Mouse (Mus musculus): ENCODE results near the gene Sh2b3. TPM values are rescaled to one million over a fixed set of nuclear protein-coding genes. Genes with fewer than 3 reads are reported as not detected.

Sh2b3 gene
- total and polyA plus RNA-seq, 3 experiments: 22.8 to 38.3 (median 35.4) TPM

DNA sequence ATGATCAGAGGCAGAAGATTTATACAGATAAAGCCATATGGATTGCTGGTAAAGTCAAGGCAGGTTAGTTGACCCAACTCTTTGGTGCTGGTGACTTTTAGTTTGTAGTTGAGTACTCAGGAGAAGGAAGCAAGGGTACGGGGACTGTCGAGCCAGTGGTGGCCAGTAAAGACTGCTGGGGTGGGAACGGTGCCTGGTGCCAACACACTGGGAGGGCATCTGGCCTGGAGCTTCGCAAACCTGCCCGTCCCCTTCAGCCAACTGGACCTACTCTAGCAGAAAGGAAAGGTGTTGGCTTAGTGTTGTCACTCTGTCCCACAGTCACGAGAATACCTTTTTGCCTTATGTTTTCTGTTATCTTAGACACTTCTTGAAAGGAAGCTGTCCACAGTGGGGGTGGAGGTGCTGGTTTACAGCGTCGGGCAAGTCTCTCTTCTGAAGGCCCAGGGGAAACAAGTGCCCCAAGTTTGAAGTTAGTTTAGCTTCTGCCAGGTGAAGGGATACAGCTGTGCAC is 21.5 kb downstream of the Sh2b3 start:
- no peaks in the 10 kb centered on the region for H3K27me3 ChIP-seq (replicated peaks)

DNA sequence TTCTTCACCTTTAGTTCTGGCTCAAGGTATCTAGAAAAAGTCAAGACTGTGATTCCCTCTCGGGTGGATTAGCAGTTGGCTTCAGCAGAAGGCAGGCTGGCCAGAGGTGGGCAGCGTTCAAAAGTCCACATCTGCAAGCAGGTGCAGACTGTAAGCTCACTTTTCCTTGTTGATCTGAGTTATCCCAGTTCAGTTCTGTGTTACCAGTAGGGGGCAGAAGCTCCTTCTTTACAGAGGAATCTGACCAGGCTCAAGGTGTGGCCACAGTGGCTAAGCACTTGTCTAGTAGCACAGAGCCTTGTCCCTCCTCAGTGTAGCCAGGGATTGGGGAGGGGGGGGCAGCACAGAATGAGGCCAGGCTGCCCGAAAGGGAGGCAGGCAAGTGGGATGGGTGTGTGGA is 22.4 kb downstream of the Sh2b3 start:
- DNase-seq (ENCODE audit: extremely low read depth): peak; percentile 64
- peaks cover 13 to 24% of the 10 kb centered on the region in 2 experiments for H3K4me1 ChIP-seq (ENCODE audit: control insufficient read depth in 1 of 2, insufficient read depth in 2 of 2)
- dilution Hi-C loops (cut with MboI; ENCODE audit: extremely low pct_ligation_motif_present, extremely low pct_unique_long_range_greater_than_20kb, low sequenced_read_pairs) (no loop called here), in situ Hi-C loops (cut with MboI; ENCODE audit: low pct_ligation_motif_present, low pct_unique_long_range_greater_than_20kb, low sequenced_read_pairs) (no loop called here)
- H3K9me3 ChIP-seq (replicated peaks; ENCODE audit: low read length): no peaks in the 10 kb centered on the region
- H3K4me2 ChIP-seq (ENCODE audit: insufficient read depth, low read depth, poor library complexity, severe bottlenecking): no peak overlapping the region
- H3K27ac ChIP-seq (ENCODE audit: insufficient read depth, low read depth): no peak overlapping the region
- H3K27me3 ChIP-seq (replicated peaks): no peaks in the 10 kb centered on the region
- 0 out of 2 replicates have a peak, but pooled peaks cover 3% of the 10 kb centered on the region for H3K79me2 ChIP-seq (replicated peaks; ENCODE audit: control insufficient read depth, extremely low read depth, insufficient read depth, poor library complexity, severe bottlenecking)
- H3K9ac ChIP-seq (ENCODE audit: insufficient read depth, low read depth): no peak overlapping the region
- no peak overlapping the region for H3K4me3 ChIP-seq (replicated peaks in 1 of 3; ENCODE audit: low read depth in 2 of 3, low read length in 2 of 3, poor library complexity in 1 of 3)
- H3K36me3 ChIP-seq (replicated peaks in 1 of 2; ENCODE audit: control insufficient read depth in 1 of 2, insufficient read depth in 1 of 2, low read length in 1 of 2): peaks cover 88 to 98% of the 10 kb centered on the region in 2 experiments
- no peak for TF ChIP-seq ELF1 (IDR thresholded peaks at IDR 0.05; ENCODE audit: low read depth, low read length)
- TF ChIP-seq USF1 (IDR thresholded peaks at IDR 0.05; ENCODE audit: low read depth, low read length): no peak
- TF ChIP-seq KAT2A (IDR thresholded peaks at IDR 0.05; ENCODE audit: insufficient replicate concordance, low read length): no peak
- peak; percentile 61; the same call in 1 of the 2 replicates for TF ChIP-seq ZC3H11A (IDR thresholded peaks at IDR 0.05; ENCODE audit: low read depth, low read length)
- TF ChIP-seq CTCF (conservative IDR thresholded peaks at IDR 0.05 in 1 of 2, IDR thresholded peaks at IDR 0.05 in 1 of 2; ENCODE audit: low read depth in 2 of 2, low read length in 2 of 2): peak; percentile 47 to 91
- TF ChIP-seq GABPA (IDR thresholded peaks at IDR 0.05; ENCODE audit: insufficient replicate concordance, low read depth, low read length): no peak
- TF ChIP-seq RCOR1 (conservative IDR thresholded peaks at IDR 0.05; ENCODE audit: low read depth, low read length): no peak
- TF ChIP-seq EP300 (IDR thresholded peaks at IDR 0.05; ENCODE audit: low read length): no peak
- TF ChIP-seq JUN (IDR thresholded peaks at IDR 0.05; ENCODE audit: insufficient read depth, low read depth, low read length): no peak
- TF ChIP-seq MEF2A (IDR thresholded peaks at IDR 0.05; ENCODE audit: borderline replicate concordance, low read depth, low read length): no peak
- TF ChIP-seq UBTF (IDR thresholded peaks at IDR 0.05; ENCODE audit: low read depth, low read length): no peak
- TF ChIP-seq MAZ (IDR thresholded peaks at IDR 0.05; ENCODE audit: low read depth, low read length): no peak
- no peak for TF ChIP-seq E2F4 (IDR thresholded peaks at IDR 0.05; ENCODE audit: insufficient replicate concordance, low read depth, low read length)
- TF ChIP-seq MXI1 (IDR thresholded peaks at IDR 0.05; ENCODE audit: low read depth, low read length): no peak
- no peak for TF ChIP-seq MAX (IDR thresholded peaks at IDR 0.05; ENCODE audit: low read length)
- no peak for TF ChIP-seq PAX5 (IDR thresholded peaks at IDR 0.05; ENCODE audit: low read length)
- TF ChIP-seq MYC (IDR thresholded peaks at IDR 0.05; ENCODE audit: low read depth, low read length): no peak
- no peak for TF ChIP-seq HCFC1 (IDR thresholded peaks at IDR 0.05; ENCODE audit: low read depth, low read length)
- no peak for TF ChIP-seq ZNF384 (IDR thresholded peaks at IDR 0.05; ENCODE audit: low read depth, low read length)
- TF ChIP-seq SMC3 (IDR thresholded peaks at IDR 0.05; ENCODE audit: low read depth, low read length): peak; percentile 94
- no peak for TF ChIP-seq NELFE (IDR thresholded peaks at IDR 0.05; ENCODE audit: low read depth, low read length)
- 0 out of 2 replicates have a peak, but pooled peaks have one; percentile 5 for TF ChIP-seq IRF4 (IDR thresholded peaks at IDR 0.05; ENCODE audit: low read depth, low read length)
- TF ChIP-seq MAFK (IDR thresholded peaks at IDR 0.05; ENCODE audit: insufficient replicate concordance, low read length): no peak
- 0 out of 2 replicates have a peak, but pooled peaks have one; percentile 30 for TF ChIP-seq ZMIZ1 (IDR thresholded peaks at IDR 0.05; ENCODE audit: low read depth, low read length)
- peak; percentile 89 for TF ChIP-seq POLR2AphosphoS2 (IDR thresholded peaks at IDR 0.05; ENCODE audit: low read depth, low read length)
- TF ChIP-seq ETS1 (conservative IDR thresholded peaks at IDR 0.05; ENCODE audit: low read depth, low read length): no peak

More for the DNA sequence above, 21.5 kb downstream of the Sh2b3 start:
- Histone ChIP-seq H3K9me3 (replicated peaks; ENCODE audit: low read length) (no peaks in the 10 kb centered on the region), H3K27ac (ENCODE audit: insufficient read depth, low read depth) (peak overlapping the region; percentile 7; the same call in 1 of the 2 replicates), H3K4me1 (ENCODE audit: control insufficient read depth in 1 of 2, insufficient read depth in 2 of 2) (peaks cover 13 to 31% of the 10 kb centered on the region in 2 experiments), H3K9ac (ENCODE audit: insufficient read depth, low read depth) (no peak overlapping the region), H3K79me2 (replicated peaks; ENCODE audit: control insufficient read depth, extremely low read depth, insufficient read depth, poor library complexity, severe bottlenecking) (peaks cover 9% of the 10 kb centered on the region), H3K36me3 (replicated peaks in 1 of 2; ENCODE audit: control insufficient read depth in 1 of 2, insufficient read depth in 1 of 2, low read length in 1 of 2) (peaks cover 93 to 98% of the 10 kb centered on the region in 2 experiments), H3K4me3 (replicated peaks in 1 of 3; ENCODE audit: low read depth in 2 of 3, low read length in 2 of 3, poor library complexity in 1 of 3) (no peak overlapping the region), H3K4me2 (ENCODE audit: insufficient read depth, low read depth, poor library complexity, severe bottlenecking) (no peak overlapping the region)
- dilution Hi-C loops (cut with MboI; ENCODE audit: extremely low pct_ligation_motif_present, extremely low pct_unique_long_range_greater_than_20kb, low sequenced_read_pairs) (no loop called here), in situ Hi-C loops (cut with MboI; ENCODE audit: low pct_ligation_motif_present, low pct_unique_long_range_greater_than_20kb, low sequenced_read_pairs) (no loop called here)
- no peak for TF ChIP-seq CHD2 (IDR thresholded peaks at IDR 0.05; ENCODE audit: low read length)
- no peak for TF ChIP-seq ZMIZ1 (IDR thresholded peaks at IDR 0.05; ENCODE audit: low read depth, low read length)
- TF ChIP-seq NELFE (IDR thresholded peaks at IDR 0.05; ENCODE audit: low read depth, low read length): no peak
- TF ChIP-seq ZKSCAN1 (IDR thresholded peaks at IDR 0.05; ENCODE audit: borderline replicate concordance, low read depth, low read length): no peak
- TF ChIP-seq PAX5 (IDR thresholded peaks at IDR 0.05; ENCODE audit: low read length): no peak
- TF ChIP-seq MAZ (IDR thresholded peaks at IDR 0.05; ENCODE audit: low read depth, low read length): no peak
- no peak for TF ChIP-seq SIN3A (IDR thresholded peaks at IDR 0.05; ENCODE audit: low read length)
- TF ChIP-seq CHD1 (IDR thresholded peaks at IDR 0.05; ENCODE audit: low read depth, low read length): no peak
- TF ChIP-seq POLR2AphosphoS2 (IDR thresholded peaks at IDR 0.05; ENCODE audit: low read depth, low read length): no peak; the same call in 1 of the 2 replicates
- TF ChIP-seq ELF1 (IDR thresholded peaks at IDR 0.05; ENCODE audit: low read depth, low read length): no peak
- TF ChIP-seq MYC (IDR thresholded peaks at IDR 0.05; ENCODE audit: low read depth, low read length): no peak
- no peak for TF ChIP-seq SMC3 (IDR thresholded peaks at IDR 0.05; ENCODE audit: low read depth, low read length)
- no peak for TF ChIP-seq KAT2A (IDR thresholded peaks at IDR 0.05; ENCODE audit: insufficient replicate concordance, low read length)
- no peak for TF ChIP-seq MXI1 (IDR thresholded peaks at IDR 0.05; ENCODE audit: low read depth, low read length)
- TF ChIP-seq RCOR1 (conservative IDR thresholded peaks at IDR 0.05; ENCODE audit: low read depth, low read length): no peak
- TF ChIP-seq NRF1 (IDR thresholded peaks at IDR 0.05; ENCODE audit: low read depth, low read length): no peak
- no peak for TF ChIP-seq GABPA (IDR thresholded peaks at IDR 0.05; ENCODE audit: insufficient replicate concordance, low read depth, low read length)
- DNase-seq (ENCODE audit: extremely low read depth): no peak
